Mouse (Mus musculus): ENCODE results near the gene Rin2.
"Not testable (repeated sequence)": the region's sequence is repeated elsewhere in the genome, so short reads cannot be mapped to it uniquely, and the experiment has no call there.

The Rin2 gene

DNA sequence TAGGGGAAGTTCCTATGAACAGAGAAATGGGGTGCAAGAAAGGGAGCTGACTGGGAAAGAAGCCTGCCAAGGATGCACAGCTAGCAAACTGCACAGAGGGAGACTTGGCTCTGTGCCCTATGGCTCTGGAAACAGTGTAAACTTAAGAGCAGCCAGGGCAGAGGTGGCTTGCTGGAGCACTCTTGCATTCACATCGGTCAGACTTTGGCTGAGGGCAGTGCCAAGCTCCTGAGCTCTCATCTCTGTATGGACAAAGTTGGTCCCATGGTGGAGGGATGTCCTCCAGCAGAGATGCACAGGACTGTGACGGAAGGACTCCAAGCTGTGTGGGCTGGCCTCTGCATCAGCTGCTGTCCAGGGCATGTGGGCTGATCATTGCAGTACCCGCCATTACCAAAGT lies 8.5 kb downstream of the Rin2 start:
- DNase-seq (ENCODE audit: low spot score in 2 of 2) = no peak

DNA sequence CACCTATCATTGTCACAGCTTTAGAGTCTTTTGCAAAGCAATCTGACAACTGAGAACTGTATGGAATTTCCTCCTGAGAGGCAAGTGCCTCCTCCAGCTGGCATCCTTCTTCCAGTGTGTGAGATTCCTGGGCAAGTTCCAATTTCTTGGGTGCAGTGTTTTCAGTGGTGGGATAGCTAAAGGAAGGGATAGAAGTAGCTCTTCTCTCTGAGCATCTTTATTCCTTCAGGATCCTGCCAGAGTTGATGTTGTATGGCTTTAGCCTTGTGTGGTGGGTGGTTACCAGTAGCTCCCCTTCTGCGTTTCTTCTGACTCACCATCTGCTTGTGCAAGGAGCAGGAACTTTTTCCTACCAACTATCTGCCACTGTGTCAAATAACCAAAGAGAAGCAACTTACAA lies 9.1 kb downstream of the Rin2 start:
- DNase-seq (ENCODE audit: low spot score in 2 of 2) = peak; percentile 47 to 50

DNA sequence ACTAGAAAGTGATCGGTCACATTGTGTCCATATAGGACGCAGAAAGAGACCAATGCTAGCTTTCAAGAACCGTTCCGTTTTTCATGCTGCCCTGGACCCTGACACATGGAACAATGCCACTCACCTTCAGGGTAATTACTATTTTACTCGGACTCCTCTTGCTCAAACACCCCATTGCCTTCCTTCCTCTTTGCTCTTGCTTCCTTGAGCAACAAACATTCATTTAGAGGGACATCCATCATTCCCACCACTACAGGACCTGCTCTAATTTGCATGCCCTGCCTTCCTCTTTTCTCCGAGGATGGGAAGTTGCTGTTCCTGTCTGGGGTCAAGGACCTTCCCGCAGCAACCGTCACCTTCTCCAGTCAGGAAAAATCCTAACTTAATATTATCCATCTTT lies 9.9 kb downstream of the Rin2 start:
- no peak for DNase-seq (ENCODE audit: low spot score in 2 of 2)

GRCm38 (mm10) chr2:145686017-145686416 lies 11.0 kb downstream of the Rin2 start:
- DNase-seq (ENCODE audit: low spot score in 2 of 2) = no peak

DNA sequence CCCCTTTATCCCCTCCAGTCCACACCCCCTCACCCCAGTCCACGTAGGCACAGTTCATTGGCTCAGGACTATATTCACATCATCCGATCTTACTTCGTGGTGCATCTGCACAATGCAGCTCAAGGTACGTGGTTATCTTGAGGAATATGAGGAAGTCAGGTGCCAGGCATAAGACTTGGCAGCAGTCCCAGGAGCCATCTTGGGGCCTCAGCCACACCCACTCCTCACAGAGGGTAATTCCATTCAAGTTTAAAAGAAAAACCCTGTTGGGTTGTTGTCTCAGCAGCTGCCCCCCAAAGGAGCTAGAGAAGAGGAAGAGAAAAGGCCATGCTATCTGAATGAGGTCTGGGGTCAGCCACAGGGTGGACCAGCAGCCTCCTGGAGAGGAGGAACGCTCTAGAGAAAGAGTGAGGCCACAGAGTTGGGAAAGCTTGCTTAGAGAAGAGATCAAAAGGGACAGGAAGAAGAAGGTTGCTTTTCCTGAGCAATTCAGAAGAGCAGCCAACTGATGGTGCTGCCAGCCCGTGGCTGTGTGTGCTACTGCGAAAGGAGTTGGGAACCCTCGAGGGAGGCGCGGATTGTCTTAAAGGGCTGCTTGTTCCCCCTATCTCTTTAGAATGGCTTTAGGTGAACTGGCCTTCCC lies 16.5 kb downstream of the Rin2 start:
- no peak for DNase-seq (ENCODE audit: low spot score in 2 of 2)

- no peak for DNase-seq (ENCODE audit: low spot score in 2 of 2)
Measured at GRCm38 (mm10) chr2:145697160-145697559, 22.1 kb downstream of the Rin2 start.

GRCm38 (mm10) chr2:145699414-145700071 lies 24.5 kb downstream of the Rin2 start:
- peak in 1 of 2 experiments; percentile 68 for DNase-seq (ENCODE audit: low spot score in 2 of 2)

DNA sequence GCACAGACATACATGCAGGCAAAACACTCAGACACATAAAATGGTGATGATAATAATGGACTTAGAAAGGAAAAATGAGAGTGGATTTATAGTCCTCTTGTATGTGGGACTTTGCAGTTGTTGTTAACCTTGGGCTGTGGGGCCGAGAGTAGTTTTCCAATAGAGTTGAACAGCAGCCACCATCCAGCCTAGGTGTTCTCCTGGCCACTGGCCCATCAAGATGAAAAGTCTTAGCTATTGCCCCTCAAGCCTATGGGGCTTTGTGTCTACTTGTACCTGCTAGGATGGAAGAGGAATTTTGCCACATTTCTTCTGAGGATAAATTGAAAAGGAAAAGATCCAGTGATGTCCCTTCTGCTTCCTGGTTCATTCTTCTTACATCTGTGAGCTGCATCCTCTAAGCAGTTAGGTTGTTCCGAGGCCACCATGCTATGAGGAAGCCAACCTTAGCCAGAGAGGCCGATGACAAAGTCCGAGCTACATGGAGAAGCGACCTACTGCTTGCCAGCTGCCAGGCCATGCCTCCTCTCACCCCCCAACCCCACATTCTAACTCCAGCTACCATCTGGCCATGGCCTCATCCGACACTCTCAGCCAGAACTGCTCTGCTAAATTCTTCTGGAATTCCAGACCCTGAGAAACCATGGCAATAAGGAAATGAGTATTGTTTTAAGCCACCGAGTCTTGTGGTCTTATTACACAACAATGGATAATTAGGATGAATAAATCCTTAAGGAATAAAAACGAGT lies 25.4 kb downstream of the Rin2 start:
- no peak for DNase-seq (ENCODE audit: low spot score in 2 of 2)

- DNase-seq (ENCODE audit: low spot score in 2 of 2) = no peak
Measured at GRCm38 (mm10) chr2:145701605-145702335, 26.8 kb downstream of the Rin2 start.

GRCm38 (mm10) chr2:145704738-145705137 lies 29.7 kb downstream of the Rin2 start:
- no peak for DNase-seq (ENCODE audit: low spot score in 2 of 2)

DNA sequence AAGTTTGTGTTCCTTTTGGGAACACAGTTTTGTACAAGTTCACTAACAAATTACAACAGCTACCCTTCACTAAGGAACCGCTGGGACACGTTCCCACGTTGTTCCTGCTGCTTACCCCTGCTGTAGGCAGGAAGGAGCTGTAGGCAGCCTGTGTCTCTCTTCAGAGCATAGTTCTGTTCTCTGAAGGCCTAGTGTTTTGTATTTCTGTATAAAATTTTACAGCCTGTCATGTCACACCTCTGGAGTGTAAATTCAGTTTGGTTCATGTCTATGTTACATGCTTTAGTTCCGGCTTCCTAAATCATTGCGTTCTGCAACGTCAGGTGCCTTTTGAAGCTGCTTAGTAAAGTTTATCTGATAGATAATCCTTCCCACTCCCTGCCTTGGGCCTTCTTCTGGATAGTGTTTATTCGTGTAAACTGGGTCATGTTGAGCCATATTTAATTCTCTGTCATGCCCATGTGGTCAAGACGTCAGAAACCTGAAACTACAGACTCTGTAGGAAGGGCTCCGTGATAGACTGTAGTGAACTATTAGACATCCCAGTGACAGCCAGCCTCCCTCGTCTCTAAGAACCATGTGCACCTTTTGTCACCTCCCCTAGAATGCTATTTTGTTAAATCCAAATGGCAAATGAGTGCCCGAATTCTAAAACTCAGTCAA lies 34.8 kb downstream of the Rin2 start:
- DNase-seq (ENCODE audit: low spot score in 2 of 2) = no peak

DNA sequence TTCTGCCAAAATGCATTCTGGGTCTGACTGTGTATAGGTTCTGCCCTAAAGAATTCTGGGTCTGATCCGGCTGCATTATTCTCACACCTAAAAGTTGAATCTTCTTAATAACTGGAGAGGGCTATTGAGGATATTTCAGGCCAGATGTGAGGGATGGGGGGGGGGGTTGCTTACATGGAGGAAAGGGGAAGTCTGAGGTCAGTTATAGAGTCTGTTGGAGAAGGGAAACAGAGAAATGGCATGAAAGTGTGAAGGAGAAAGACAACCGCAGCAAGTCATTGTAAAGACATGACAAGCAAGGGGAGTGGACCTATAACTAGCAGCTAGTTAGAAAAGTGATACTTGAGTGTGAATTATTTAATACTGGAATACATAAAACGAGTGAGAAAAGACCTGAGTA lies 36.5 kb downstream of the Rin2 start:
- no peak for DNase-seq (ENCODE audit: low spot score in 2 of 2)

- no peak for DNase-seq (ENCODE audit: low spot score in 2 of 2)
Measured at GRCm38 (mm10) chr2:145712026-145712425, 37.0 kb downstream of the Rin2 start.

GRCm38 (mm10) chr2:145717539-145717938 lies 42.5 kb downstream of the Rin2 start:
- DNase-seq (ENCODE audit: low spot score in 2 of 2) = no peak

- no peak for DNase-seq (ENCODE audit: low spot score in 2 of 2)
Measured at GRCm38 (mm10) chr2:145718624-145719183, 43.7 kb downstream of the Rin2 start.

- no peak for DNase-seq (ENCODE audit: low spot score in 2 of 2)
Measured at GRCm38 (mm10) chr2:145720157-145720556, 45.1 kb downstream of the Rin2 start.

GRCm38 (mm10) chr2:145720743-145721142 lies 45.7 kb downstream of the Rin2 start:
- no peak for DNase-seq (ENCODE audit: low spot score in 2 of 2)

DNA sequence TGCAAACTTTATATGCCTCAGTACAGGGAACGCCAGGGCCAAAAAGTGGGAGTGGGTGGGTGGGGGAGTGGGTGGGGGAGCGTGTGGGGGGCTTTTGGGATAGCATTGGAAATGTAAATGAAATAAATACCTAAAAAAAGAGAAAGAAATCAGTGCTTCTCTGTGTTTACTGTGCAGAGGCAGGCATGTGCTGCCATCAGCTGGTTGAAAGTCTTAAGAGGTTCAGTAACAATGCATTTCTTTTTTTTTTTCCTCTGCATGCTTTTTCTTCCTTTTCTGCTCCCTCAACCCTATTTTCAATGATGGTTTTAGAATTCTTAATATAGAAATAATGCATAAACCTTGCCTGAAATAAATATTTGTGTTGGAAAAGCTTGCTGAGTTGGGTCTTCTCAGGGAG lies 47.3 kb downstream of the Rin2 start:
- DNase-seq (ENCODE audit: low spot score in 2 of 2) = not testable (repeated sequence)

DNA sequence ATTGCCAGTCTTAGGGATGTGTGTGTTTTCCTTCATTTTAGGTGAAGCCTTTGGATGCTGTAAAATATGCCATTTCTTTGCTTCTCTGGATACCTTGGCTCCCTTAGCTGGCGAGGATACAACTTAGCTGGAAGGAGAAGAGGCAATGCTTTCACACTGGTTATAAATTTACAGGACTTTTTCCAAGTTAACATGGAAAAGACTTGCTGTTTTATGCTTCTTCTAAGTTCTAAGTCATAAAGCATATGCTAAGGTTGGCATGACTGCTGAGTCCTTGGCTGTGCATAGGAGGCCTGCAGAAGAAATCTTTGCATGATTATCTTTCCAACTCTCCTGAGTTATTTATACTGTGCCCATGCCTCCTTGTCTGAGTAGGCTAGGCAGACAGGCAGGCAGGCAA lies 49.3 kb downstream of the Rin2 start:
- DNase-seq (ENCODE audit: low spot score in 2 of 2) = peak in 1 of 2 experiments; percentile 66

DNA sequence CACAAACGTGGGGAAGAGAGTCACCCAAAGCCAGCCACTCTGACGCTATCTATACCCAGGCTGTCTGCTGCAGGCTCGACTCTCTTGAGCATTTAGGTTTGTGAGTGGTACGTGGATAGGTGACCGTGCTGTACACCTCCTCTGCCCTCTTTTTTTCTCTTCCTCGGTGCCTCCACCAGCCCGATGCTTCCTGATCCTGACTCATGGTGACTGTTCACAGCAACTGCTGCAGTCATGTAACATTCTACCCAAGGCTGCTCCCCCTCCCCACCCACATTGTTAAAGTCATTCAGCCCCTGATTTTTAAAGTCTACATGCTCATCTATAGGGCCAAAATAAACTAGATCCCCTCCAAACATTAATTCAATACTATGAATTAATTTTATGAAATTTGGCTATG lies 54.4 kb downstream of the Rin2 start:
- peak in 1 of 2 experiments; percentile 7 for DNase-seq (ENCODE audit: low spot score in 2 of 2)

GRCm38 (mm10) chr2:145730189-145730880 lies 55.3 kb downstream of the Rin2 start:
- no peak for DNase-seq (ENCODE audit: low spot score in 2 of 2)

All from left cerebral cortex, adult 9 months (tissue).